20 mouse cellular contexts compared by ENCODE assay signal in genomic region chr5:99591348-99591747, GRCm38 (mm10).
DNase-seq lines count a peak whose midpoint lies in the region; ATAC-seq lines count a peak whose summit lies in the region.
"Had no signal": no experiment of that assay in that cellular context is flagged by ENCODE, and none has a peak within 500 bp of the region (broad histone marks: within the 10 kb centered on the region; RNA-seq: fewer than 3 reads in every experiment).

No protein-coding gene starts in this region.

- no peaks in the 10 kb centered on the region for H3K9me3 ChIP-seq in neural tube, embryonic 13.5 days
- H3K9me3 ChIP-seq in intestine, embryonic 16.5 days (ENCODE audit: control insufficient read depth, low read length) = no peaks in the 10 kb centered on the region
- H3K9me3 ChIP-seq in neural tube, embryonic 14.5 days (ENCODE audit: control insufficient read depth, low read length) = no peaks in the 10 kb centered on the region
- H3K9me3 ChIP-seq: embryonic facial prominence, embryonic 15.5 days; forebrain, embryonic 15.5 days; heart, embryonic 15.5 days; hindbrain, embryonic 15.5 days had no signal

- H3K27ac ChIP-seq in neural tube, embryonic 13.5 days (replicated peaks) = no peak overlapping the region
- no peak overlapping the region for H3K27ac ChIP-seq in intestine, embryonic 16.5 days (ENCODE audit: low read length)
- no peak overlapping the region for H3K27ac ChIP-seq in neural tube, embryonic 14.5 days (ENCODE audit: low read depth, low read length)
- H3K27ac ChIP-seq: embryonic facial prominence, embryonic 15.5 days; forebrain, embryonic 15.5 days; gastrocnemius, adult 2 months; heart, embryonic 15.5 days; hindbrain, embryonic 15.5 days had no signal

- peaks cover 16% of the 10 kb centered on the region for H3K4me1 ChIP-seq in neural tube, embryonic 13.5 days (replicated peaks)
- no peaks in the 10 kb centered on the region for H3K4me1 ChIP-seq in intestine, embryonic 16.5 days (ENCODE audit: control insufficient read depth, insufficient read depth, low read length)
- peaks cover 5% of the 10 kb centered on the region; the same call in 1 of the 2 replicates for H3K4me1 ChIP-seq in neural tube, embryonic 14.5 days (ENCODE audit: control insufficient read depth, insufficient read depth, low read length)
- H3K4me1 ChIP-seq: embryonic facial prominence, embryonic 15.5 days; heart, embryonic 15.5 days had no signal

- WGBS in neural tube, embryonic 13.5 days = 18% methylated on average over 6 of the region's 6 CpGs
- WGBS in intestine, embryonic 16.5 days = 53% methylated on average over 6 of the region's 6 CpGs
- 18% methylated on average over 6 of the region's 6 CpGs for WGBS in neural tube, embryonic 14.5 days

- no peak overlapping the region for H3K4me3 ChIP-seq in neural tube, embryonic 13.5 days
- H3K4me3 ChIP-seq in intestine, embryonic 16.5 days (ENCODE audit: low read length) = no peak overlapping the region
- H3K4me3 ChIP-seq in neural tube, embryonic 14.5 days (ENCODE audit: low read depth, low read length) = no peak overlapping the region
- H3K4me3 ChIP-seq: embryonic facial prominence, embryonic 15.5 days; erythroblast, embryonic 14.5 days; forebrain, embryonic 15.5 days; gastrocnemius, adult 2 months; heart, embryonic 15.5 days; hindbrain, embryonic 15.5 days had no signal

- no peak overlapping the region for H3K9ac ChIP-seq in neural tube, embryonic 13.5 days
- H3K9ac ChIP-seq in intestine, embryonic 16.5 days (ENCODE audit: low read depth, low read length) = no peak overlapping the region
- H3K9ac ChIP-seq in neural tube, embryonic 14.5 days (replicated peaks; ENCODE audit: low read depth, low read length) = no peak overlapping the region
- H3K9ac ChIP-seq: embryonic facial prominence, embryonic 15.5 days; forebrain, embryonic 15.5 days; heart, embryonic 15.5 days; hindbrain, embryonic 15.5 days had no signal

- H3K36me3 ChIP-seq in neural tube, embryonic 13.5 days = no peaks in the 10 kb centered on the region
- H3K36me3 ChIP-seq in intestine, embryonic 16.5 days (ENCODE audit: control insufficient read depth, insufficient read depth, low read length) = no peaks in the 10 kb centered on the region
- no peaks in the 10 kb centered on the region for H3K36me3 ChIP-seq in neural tube, embryonic 14.5 days (ENCODE audit: control insufficient read depth, insufficient read depth, low read length)
- H3K36me3 ChIP-seq: embryonic facial prominence, embryonic 15.5 days; forebrain, embryonic 15.5 days; heart, embryonic 15.5 days; hindbrain, embryonic 15.5 days had no signal

- no peak overlapping the region for H3K4me2 ChIP-seq in neural tube, embryonic 13.5 days
- H3K4me2 ChIP-seq in intestine, embryonic 16.5 days (ENCODE audit: low read depth, low read length) = no peak overlapping the region
- no peak overlapping the region for H3K4me2 ChIP-seq in neural tube, embryonic 14.5 days (ENCODE audit: low read depth, low read length)
- H3K4me2 ChIP-seq: embryonic facial prominence, embryonic 15.5 days; forebrain, embryonic 15.5 days; heart, embryonic 11.5 days; heart, embryonic 15.5 days; hindbrain, embryonic 15.5 days had no signal

- ATAC-seq in neural tube, embryonic 13.5 days (ENCODE audit: low read depth) = peak; percentile 23; the same call in 1 of the 2 replicates
- peak; percentile 76 for ATAC-seq in intestine, embryonic 16.5 days
- ATAC-seq in neural tube, embryonic 14.5 days (ENCODE audit: low read depth) = 0 out of 2 replicates have a peak, but pooled peaks have one; percentile 21
- ATAC-seq: forebrain, embryonic 15.5 days had no signal

- no peaks in the 10 kb centered on the region for H3K27me3 ChIP-seq in neural tube, embryonic 13.5 days
- no peaks in the 10 kb centered on the region for H3K27me3 ChIP-seq in intestine, embryonic 16.5 days (replicated peaks; ENCODE audit: control insufficient read depth, insufficient read depth, low read length)
- H3K27me3 ChIP-seq in neural tube, embryonic 14.5 days (ENCODE audit: control insufficient read depth, insufficient read depth, low read length) = no peaks in the 10 kb centered on the region
- H3K27me3 ChIP-seq: embryonic facial prominence, embryonic 15.5 days; forebrain, embryonic 15.5 days; heart, embryonic 15.5 days; hindbrain, embryonic 15.5 days had no signal

- no peak for DNase-seq in neural tube, embryonic 10.5 days (ENCODE audit: extremely low spot score, low spot score)
- no peak for DNase-seq in urinary bladder, adult 18-20 months (ENCODE audit: low spot score in 2 of 2)
- no peak for DNase-seq in thymus, postnatal 14 days
- DNase-seq: adrenal gland, adult 2 months; adrenal gland, postnatal 25 days; cerebellum, adult 2 months; cerebellum, postnatal 10 days; gastrocnemius, adult 2 months; gastrocnemius, postnatal 25 days; heart, adult 18-20 months; heart, postnatal 14 days had no signal

Comparison
In these comparisons a context has a peak if more than half of its experiments do, and no peak if none do; other contexts are left out.
1. ATAC-seq: peak in every context shown above with its lines; median percentile 76 in intestine, embryonic 16.5 days; 23 in neural tube, embryonic 13.5 days; 21 in neural tube, embryonic 14.5 days.